Mouse (Mus musculus) hindbrain, embryonic 11.5 days (tissue): ENCODE results near the gene Shb. TPM values are rescaled to one million over a fixed set of nuclear protein-coding genes. Genes with fewer than 3 reads are reported as not detected.

Experiments used
- ATAC-seq: fragments of 200-750 bp; cut with Nextera tagmentation; 2 replicates; pipeline ENCODE4 v1.8.0; 2017; ENCODE audit warnings: mild to moderate bottlenecking, moderate TSS enrichment, moderate library complexity; ENCODE audit not compliant: low FRiP score
- DNase-seq: peaks from one replicate; pipeline ENCODE4 v3.0.0-alpha.2; 2015; ENCODE audit warnings: low spot score
- H3K27ac ChIP-seq: fragments of 300-500 bp; sonication (generic); 2 replicates; pipeline ENCODE4 v1.5.1; 2014; ENCODE audit warnings: mild to moderate bottlenecking, low read depth, low read length
- H3K27me3 ChIP-seq: fragments of 300-500 bp; sonication (generic); 2 replicates; pipeline ENCODE4 v1.6.1; 2014; ENCODE audit warnings: mild to moderate bottlenecking, low read length, moderate library complexity, mixed read lengths; ENCODE audit not compliant: control insufficient read depth, insufficient read depth
- H3K36me3 ChIP-seq: fragments of 300-500 bp; sonication (generic); 2 replicates; pipeline ENCODE4 v1.6.1; 2014; ENCODE audit warnings: mild to moderate bottlenecking, low read length, moderate library complexity, mixed read lengths; ENCODE audit not compliant: control insufficient read depth, insufficient read depth
- H3K4me1 ChIP-seq: fragments of 300-500 bp; sonication (generic); replicated peaks from 2 replicates; pipeline ENCODE4 v1.6.1; 2014; ENCODE audit warnings: low read length, mixed read lengths; ENCODE audit not compliant: control insufficient read depth, insufficient read depth
- H3K4me2 ChIP-seq: fragments of 300-500 bp; sonication (generic); replicated peaks from 2 replicates; pipeline ENCODE4 v1.6.1; 2014; ENCODE audit warnings: mild to moderate bottlenecking, low read depth, low read length
- H3K4me3 ChIP-seq: fragments of 300-500 bp; sonication (generic); 2 replicates; pipeline ENCODE4 v1.5.1; 2014; ENCODE audit warnings: low read depth, low read length
- H3K9ac ChIP-seq: fragments of 300-500 bp; sonication (generic); 2 replicates; pipeline ENCODE4 v1.6.1; 2014; ENCODE audit warnings: low read depth, low read length
- H3K9me3 ChIP-seq: fragments of 300-500 bp; sonication (generic); 2 replicates; pipeline ENCODE4 v1.6.1; 2016; ENCODE audit warnings: low read length; ENCODE audit not compliant: control insufficient read depth
- WGBS: fragments of 180-500 bp; shearing (Covaris S2); extraction: QIAGEN DNeasy Blood & Tissue Kit; methylation state at CpG from one replicate; pipeline ENCODE4 v1.1.7; 2014; 5-methylcytosine and 5-hydroxymethylcytosine counted together
- polyA plus RNA-seq: library from polyadenylated mRNA; unstranded; fragments of >200 nt; fragmentation: Nextera tagmentation; extraction: Ambion mirVana; gene quantifications from 2 replicates; pipeline ENCODE4 v1.2.1, GENCODE M21; 2014

The Shb gene
- polyA plus RNA-seq, 1 experiment from 2014 or later, result 4.2 TPM

DNA sequence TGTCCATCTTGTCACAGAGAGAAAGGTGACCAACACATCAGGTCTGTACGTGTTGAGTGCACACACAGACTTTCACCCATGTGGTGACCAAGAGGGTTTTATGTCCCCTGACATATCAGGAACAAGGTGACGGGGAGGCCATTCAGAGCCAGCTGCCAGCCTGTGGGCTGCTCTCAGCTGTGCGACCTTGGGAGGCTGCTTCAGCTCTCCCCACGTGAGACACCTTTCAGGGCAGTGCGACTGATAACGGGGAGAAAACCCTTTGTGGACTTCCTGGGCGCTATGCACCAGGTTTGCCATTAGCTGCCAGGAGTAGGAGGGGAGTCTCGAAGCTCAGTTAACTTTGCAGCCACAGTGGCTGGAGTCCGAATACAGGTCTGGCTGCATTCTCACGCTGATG, 109.6 kb downstream of the Shb start:
- DNase-seq (no peak), ATAC-seq (no peak)
- Histone ChIP-seq H3K36me3 (no peaks in the 10 kb centered on the region), H3K9me3 (no peaks in the 10 kb centered on the region), H3K27me3 (no peaks in the 10 kb centered on the region), H3K4me3 (no peak overlapping the region), H3K4me1 (0 out of 2 replicates have a peak, but pooled peaks cover 2% of the 10 kb centered on the region), H3K27ac (no peak overlapping the region), H3K9ac (no peak overlapping the region), H3K4me2 (no peak overlapping the region)
- WGBS, result 87% methylated on average over 10 of the region's 10 CpGs

DNA sequence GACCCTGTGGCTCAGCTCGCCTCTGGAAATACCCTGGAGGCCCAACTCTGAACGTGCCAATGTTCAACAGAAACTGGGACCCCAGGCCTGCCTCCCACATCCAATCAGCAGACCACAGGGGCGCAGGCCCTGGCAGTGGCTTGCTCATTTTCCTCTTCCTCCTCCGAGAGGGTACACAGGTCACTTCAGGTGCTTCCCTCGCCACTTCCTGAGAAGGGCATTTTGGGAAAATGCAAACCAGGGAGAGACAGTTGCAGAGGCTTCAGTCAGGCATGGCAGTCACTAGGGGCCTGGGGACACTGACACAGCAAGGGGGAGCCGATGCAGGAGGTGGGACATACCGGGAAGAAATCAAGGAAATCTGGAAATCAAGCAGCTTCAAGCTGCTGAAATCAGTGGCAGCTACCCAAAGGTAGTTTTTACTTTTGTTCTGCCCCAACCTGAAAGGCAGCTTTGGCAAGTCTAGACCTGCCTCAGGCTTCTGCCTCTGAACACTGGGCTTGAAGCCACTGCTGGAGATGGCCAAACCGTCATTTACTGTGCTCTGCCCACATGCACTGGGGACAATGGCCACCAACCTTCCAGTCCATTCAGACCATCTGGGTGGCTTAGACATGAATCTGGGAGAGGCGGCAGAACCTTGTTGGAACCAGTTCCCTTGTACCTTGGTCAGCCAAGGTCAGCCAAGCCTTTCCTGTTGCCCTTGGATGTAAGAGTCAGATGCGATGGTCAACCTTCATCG, 110.6 kb downstream of the Shb start:
- ATAC-seq (no peak), DNase-seq (no peak)
- Histone ChIP-seq H3K4me2 (no peak overlapping the region), H3K27me3 (no peaks in the 10 kb centered on the region), H3K9me3 (no peaks in the 10 kb centered on the region), H3K36me3 (no peaks in the 10 kb centered on the region), H3K27ac (no peak overlapping the region), H3K4me3 (no peak overlapping the region), H3K4me1 (0 out of 2 replicates have a peak, but pooled peaks cover 2% of the 10 kb centered on the region), H3K9ac (no peak overlapping the region)
- 79% methylated on average over 11 of the region's 11 CpGs for WGBS

DNA sequence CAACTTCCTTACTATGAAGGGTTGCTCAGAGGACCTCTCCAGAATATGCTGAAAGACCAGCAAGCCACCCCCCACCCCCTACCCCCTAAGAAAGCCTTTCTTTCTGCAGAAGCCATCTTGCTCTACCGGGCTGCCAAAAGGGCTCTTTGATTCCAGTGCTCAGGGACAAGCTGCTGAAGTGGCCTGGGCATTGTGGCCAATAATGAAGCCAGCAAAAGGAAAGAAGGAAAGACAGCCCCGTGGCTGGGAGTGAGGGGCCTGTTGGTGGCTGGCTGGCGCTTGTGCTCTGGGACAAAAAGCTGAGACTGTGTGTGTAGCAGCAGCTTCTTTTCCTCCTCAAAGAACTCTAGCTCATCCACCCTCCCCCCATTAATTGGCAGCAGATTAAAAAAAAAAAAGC, 111.5 kb downstream of the Shb start:
- H3K9ac ChIP-seq, result no peak overlapping the region
- no peaks in the 10 kb centered on the region for H3K9me3 ChIP-seq
- 0 out of 2 replicates have a peak, but pooled peaks cover 2% of the 10 kb centered on the region for H3K4me1 ChIP-seq
- no peak overlapping the region for H3K27ac ChIP-seq
- H3K36me3 ChIP-seq, result no peaks in the 10 kb centered on the region
- no peak for ATAC-seq
- 37% methylated on average over 3 of the region's 3 CpGs for WGBS
- H3K4me3 ChIP-seq, result no peak overlapping the region
- H3K4me2 ChIP-seq, result no peak overlapping the region
- no peaks in the 10 kb centered on the region for H3K27me3 ChIP-seq
- no peak for DNase-seq

DNA sequence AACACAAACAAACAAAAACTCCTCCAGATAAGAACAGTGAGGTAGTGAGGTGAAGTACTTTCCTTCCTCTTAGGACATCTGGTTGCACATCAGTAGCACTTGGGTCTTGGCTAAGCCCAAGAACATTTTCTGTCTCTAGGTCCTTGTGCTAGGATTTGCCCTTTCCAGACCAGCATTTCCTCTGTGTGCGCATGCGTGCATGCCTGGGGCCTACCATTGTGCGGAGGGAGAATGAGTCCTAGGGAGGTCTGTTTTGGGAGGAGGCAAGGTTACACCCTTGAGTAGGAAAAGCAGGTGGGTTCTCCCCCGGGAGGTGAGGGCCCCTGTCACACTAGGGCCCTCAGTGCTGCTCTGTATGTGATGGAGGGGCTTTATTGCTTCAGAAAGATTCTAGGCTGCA, 113.2 kb downstream of the Shb start:
- Histone ChIP-seq H3K27ac (no peak overlapping the region), H3K4me2 (no peak overlapping the region), H3K9ac (no peak overlapping the region), H3K4me1 (0 out of 2 replicates have a peak, but pooled peaks cover 2% of the 10 kb centered on the region), H3K4me3 (no peak overlapping the region), H3K36me3 (no peaks in the 10 kb centered on the region), H3K9me3 (no peaks in the 10 kb centered on the region), H3K27me3 (no peaks in the 10 kb centered on the region)
- DNase-seq, result no peak
- WGBS, result 78% methylated on average over 4 of the region's 4 CpGs
- no peak for ATAC-seq

DNA sequence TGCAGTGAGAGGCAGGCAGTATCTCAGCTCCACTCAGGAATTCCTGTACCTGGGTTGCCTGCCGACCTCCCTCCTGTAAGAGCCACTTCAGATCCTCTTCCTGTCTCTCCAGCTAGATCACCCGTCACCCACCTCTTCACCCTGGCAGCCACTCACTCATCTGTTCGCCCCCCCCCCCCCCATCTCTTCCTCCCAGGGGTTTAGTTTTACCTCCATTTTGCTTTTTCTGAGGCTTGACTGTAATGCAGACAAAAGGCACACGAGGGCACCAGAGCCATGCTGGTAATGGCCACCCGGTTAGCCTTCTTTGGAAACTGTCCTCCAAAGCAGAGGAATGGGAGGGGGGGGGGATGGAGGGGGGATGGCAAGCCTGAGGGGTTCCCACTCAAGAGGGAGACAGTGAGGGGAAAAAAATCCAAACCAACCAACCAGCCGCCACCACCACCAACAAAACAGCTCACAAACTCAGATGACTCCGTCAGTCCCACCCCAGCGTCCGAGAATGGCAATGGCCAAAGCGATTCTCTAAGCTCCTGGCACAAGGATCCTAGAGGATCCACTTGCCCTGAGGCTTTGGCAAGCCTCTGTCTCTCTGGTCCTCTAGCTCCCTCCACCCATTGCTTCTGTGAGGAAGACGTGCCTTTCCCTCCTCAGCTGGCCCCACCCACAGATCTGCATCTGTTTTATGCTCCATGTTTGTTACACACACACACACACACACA, 113.9 kb downstream of the Shb start:
- 32% methylated on average over 10 of the region's 11 CpGs for WGBS
- H3K4me1 ChIP-seq, result no peaks in the 10 kb centered on the region
- no peaks in the 10 kb centered on the region for H3K36me3 ChIP-seq
- peak; percentile 82 for DNase-seq
- 0 out of 2 replicates have a peak overlapping the region, but pooled peaks have one; percentile 3 for H3K9ac ChIP-seq
- H3K4me2 ChIP-seq, result no peak overlapping the region
- no peaks in the 10 kb centered on the region for H3K9me3 ChIP-seq
- H3K27me3 ChIP-seq, result no peaks in the 10 kb centered on the region
- peak; percentile 49; the same call in 1 of the 2 replicates for ATAC-seq
- no peak overlapping the region for H3K27ac ChIP-seq
- no peak overlapping the region for H3K4me3 ChIP-seq

DNA sequence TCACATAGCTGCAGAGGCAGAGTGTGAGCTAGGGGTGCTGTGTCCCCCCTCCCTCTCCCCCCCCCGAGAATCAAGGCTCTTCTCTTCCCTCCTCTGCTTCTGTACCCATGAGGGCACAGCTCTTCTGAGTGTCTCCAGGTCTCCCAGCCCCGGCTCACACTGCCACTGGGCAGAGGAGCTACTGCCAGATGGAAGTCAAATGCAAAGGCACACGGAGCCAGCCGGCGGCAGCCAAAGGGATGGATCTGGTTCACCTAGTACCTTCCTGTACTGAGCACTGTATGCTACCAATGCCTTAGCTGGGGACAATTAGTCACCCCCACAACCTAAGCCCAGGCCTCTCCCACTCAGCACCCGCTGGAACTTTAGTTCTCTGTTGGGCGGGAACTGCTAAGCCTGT, 116.0 kb downstream of the Shb start:
- DNase-seq, result no peak
- Histone ChIP-seq H3K9ac (no peak overlapping the region), H3K4me3 (no peak overlapping the region), H3K36me3 (no peaks in the 10 kb centered on the region), H3K4me2 (no peak overlapping the region), H3K27ac (no peak overlapping the region), H3K27me3 (no peaks in the 10 kb centered on the region), H3K9me3 (no peaks in the 10 kb centered on the region), H3K4me1 (no peaks in the 10 kb centered on the region)
- ATAC-seq, result no peak
- 72% methylated on average over 7 of the region's 7 CpGs for WGBS

DNA sequence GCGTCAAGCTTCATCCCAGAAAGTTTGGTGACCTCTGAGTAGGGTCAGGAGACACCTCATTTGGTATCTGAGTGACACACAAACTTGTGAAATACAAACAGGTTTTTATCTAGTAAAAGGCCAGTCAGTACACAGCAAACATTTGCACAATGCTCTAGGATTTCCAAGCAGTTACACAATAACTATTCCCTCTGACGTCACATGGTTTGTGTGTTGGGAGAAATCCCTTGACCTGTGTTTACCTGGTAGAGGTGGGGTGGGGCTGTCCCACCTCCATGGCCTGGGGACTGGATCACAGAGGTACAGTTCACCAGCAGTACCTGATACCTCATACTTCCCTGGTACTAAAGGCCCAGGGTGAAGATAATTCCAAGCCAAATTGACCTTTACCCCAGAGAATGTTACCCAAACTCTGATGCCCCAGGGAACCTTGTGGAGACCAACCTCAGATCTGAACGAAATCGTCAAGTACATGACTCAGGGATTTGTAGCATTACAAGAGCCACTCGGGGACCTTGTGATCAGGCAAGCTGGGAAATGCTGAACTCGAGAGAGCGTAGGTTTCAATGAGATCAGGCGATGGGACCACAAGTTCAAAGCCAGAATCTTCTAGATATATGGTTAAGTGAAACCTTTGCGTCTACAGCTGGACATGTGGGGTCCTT, 118.5 kb downstream of the Shb start:
- DNase-seq, result no peak
- ATAC-seq, result no peak
- 83% methylated on average over 9 of the region's 9 CpGs for WGBS
- H3K9me3 ChIP-seq, result no peaks in the 10 kb centered on the region
- H3K4me1 ChIP-seq, result no peaks in the 10 kb centered on the region
- H3K4me3 ChIP-seq, result no peak overlapping the region
- H3K36me3 ChIP-seq, result no peaks in the 10 kb centered on the region
- no peak overlapping the region for H3K27ac ChIP-seq
- no peaks in the 10 kb centered on the region for H3K27me3 ChIP-seq
- H3K9ac ChIP-seq, result no peak overlapping the region
- no peak overlapping the region for H3K4me2 ChIP-seq

DNA sequence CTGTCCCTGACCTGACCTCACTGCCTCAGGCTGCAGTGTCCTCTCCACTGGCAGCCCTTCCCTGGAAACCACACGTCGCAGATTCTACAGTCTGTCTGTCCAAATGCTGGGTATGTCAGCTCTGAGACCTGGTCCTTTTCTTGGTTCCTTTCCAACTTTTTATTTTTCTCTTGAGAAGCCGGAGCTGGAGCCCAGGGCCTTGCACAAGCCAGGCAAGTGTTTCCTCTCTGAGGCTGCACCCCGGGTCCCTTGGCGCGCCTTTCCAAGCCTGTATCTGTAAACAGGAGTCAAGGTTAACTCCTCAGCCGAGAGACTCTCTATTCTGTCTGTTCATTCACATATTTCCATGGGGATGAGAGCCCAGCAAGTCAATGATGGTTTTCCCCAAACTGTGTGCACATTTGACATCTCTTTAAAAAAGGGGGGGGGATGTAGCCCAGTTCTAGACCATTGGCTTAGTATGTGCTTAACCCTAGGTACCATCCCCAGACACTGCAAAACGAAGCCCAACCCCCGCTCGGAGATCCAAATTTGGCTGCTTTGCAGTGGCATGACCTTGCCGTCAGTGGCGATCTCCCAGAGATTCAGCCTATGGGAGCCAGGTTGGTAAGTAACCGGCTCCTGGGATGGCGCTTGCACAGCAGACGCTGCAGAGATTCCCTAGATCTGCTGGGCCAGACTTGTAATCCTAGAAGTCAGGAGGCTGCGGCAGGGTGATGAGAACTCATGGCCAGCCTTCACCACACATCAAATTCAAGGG, 119.7 kb downstream of the Shb start:
- Histone ChIP-seq H3K9me3 (no peaks in the 10 kb centered on the region), H3K36me3 (no peaks in the 10 kb centered on the region), H3K4me3 (no peak overlapping the region), H3K4me1 (no peaks in the 10 kb centered on the region), H3K27me3 (no peaks in the 10 kb centered on the region), H3K27ac (no peak overlapping the region), H3K9ac (no peak overlapping the region), H3K4me2 (no peak overlapping the region)
- DNase-seq (no peak), ATAC-seq (no peak)
- WGBS, result 71% methylated on average over 16 of the region's 16 CpGs
